Mouse (Mus musculus) midbrain, embryonic 16.5 days (tissue): ENCODE measurements around the gene Junb. TPM values are rescaled to one million over a fixed set of nuclear protein-coding genes. Genes with fewer than 3 reads are reported as not detected.

Source experiments
- ATAC-seq: fragments of 200-750 bp; cut with Nextera tagmentation; 2 replicates; pipeline ENCODE4 v1.8.0; 2017; ENCODE audit warnings: moderate TSS enrichment
- H3K27ac ChIP-seq: fragments of 300-500 bp; sonication (generic); 2 replicates; pipeline ENCODE4 v1.5.1; 2014; ENCODE audit warnings: mild to moderate bottlenecking, low read length, mixed read lengths
- H3K27me3 ChIP-seq: fragments of 300-500 bp; sonication (generic); 2 replicates; pipeline ENCODE4 v1.6.1; 2014; ENCODE audit warnings: low read depth, low read length, mixed read lengths; ENCODE audit not compliant: control insufficient read depth, insufficient read depth
- H3K36me3 ChIP-seq: fragments of 300-500 bp; sonication (generic); 2 replicates; pipeline ENCODE4 v1.6.1; 2014; ENCODE audit warnings: mild to moderate bottlenecking, low read length, moderate library complexity, mixed read lengths; ENCODE audit not compliant: control insufficient read depth, insufficient read depth
- H3K4me1 ChIP-seq: fragments of 300-500 bp; sonication (generic); 2 replicates; pipeline ENCODE4 v1.6.1; 2014; ENCODE audit warnings: mild to moderate bottlenecking, low read length, mixed read lengths; ENCODE audit not compliant: control insufficient read depth, insufficient read depth
- H3K4me2 ChIP-seq: fragments of 300-500 bp; sonication (generic); 2 replicates; pipeline ENCODE4 v1.6.1; 2014; ENCODE audit warnings: mild to moderate bottlenecking, low read length, mixed read lengths
- H3K4me3 ChIP-seq: fragments of 300-500 bp; sonication (generic); 2 replicates; pipeline ENCODE4 v1.5.1; 2014; ENCODE audit warnings: low read depth, mild to moderate bottlenecking, low read length, moderate library complexity, mixed read lengths
- H3K9ac ChIP-seq: fragments of 300-500 bp; sonication (generic); 2 replicates; pipeline ENCODE4 v1.6.1; 2014; ENCODE audit warnings: low read depth, low read length, mixed read lengths
- H3K9me3 ChIP-seq: fragments of 300-500 bp; sonication (generic); replicated peaks from 2 replicates; pipeline ENCODE4 v1.6.1; 2014; ENCODE audit warnings: mild to moderate bottlenecking, low read length, mixed read lengths; ENCODE audit not compliant: control insufficient read depth, poor library complexity, severe bottlenecking
- WGBS: fragments of 180-500 bp; shearing (Covaris S2); extraction: QIAGEN DNeasy Blood & Tissue Kit; methylation state at CpG from one replicate; pipeline ENCODE4 v1.1.7; 2014; 5-methylcytosine and 5-hydroxymethylcytosine counted together
- polyA plus RNA-seq: library from polyadenylated mRNA; unstranded; fragments of >200 nt; fragmentation: Nextera tagmentation; extraction: Ambion mirVana; gene quantifications from 2 replicates; pipeline ENCODE4 v1.2.1, GENCODE M21; 2015

Junb gene
- polyA plus RNA-seq, 1 experiment from 2014 or later, result 5.3 TPM

- no peak for ATAC-seq
- Histone ChIP-seq H3K9ac (peak overlapping the region; percentile 76), H3K27me3 (peaks cover 4% of the 10 kb centered on the region; the same call in 1 of the 2 replicates), H3K27ac (peak overlapping the region; percentile 81), H3K9me3 (no peaks in the 10 kb centered on the region), H3K36me3 (no peaks in the 10 kb centered on the region), H3K4me2 (peak overlapping the region; percentile 100), H3K4me3 (peak overlapping the region; percentile 56), H3K4me1 (peaks cover 34% of the 10 kb centered on the region)
- under 1% methylated on average over 23 of the region's 23 CpGs for WGBS
These were observed 6.6 kb upstream of the Junb start for GRCm38 (mm10) chr8:84985049-84985683.

DNA sequence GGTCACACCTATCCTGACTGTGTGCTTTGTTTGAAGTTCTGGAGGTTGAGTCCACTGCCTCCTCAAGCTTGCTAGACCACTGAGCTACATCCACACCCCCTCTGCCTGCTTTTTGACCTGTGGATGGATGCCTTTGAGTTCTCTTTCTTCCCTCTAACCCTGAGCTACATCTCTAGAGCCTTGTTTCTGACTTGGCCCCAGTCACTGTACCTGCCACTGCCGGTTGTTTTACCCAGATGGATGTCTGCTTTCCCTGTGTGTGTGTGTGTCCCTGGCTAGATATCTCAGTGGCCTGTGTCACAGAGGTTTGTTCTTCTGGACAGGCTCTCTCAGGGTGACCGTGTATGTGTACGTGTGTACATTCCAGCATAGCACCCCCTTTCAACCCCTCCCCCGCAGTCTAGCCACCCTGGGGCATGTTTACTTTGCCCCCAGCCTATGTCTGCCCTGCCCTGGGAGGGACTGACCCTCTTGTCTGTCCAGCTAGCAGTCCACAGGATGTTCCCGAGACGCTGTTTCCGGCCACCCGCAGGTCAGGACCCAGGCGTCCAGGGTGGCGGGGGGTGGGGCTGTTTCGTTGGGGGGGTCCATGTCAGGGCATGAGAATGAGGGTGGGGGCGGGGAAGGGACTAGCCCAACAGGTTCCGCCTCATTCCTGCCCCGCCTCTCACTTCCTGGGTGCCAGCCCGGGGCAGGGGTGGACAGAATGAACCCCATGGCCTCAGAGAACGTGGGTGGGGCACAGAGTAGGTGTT, 6.0 kb upstream of the Junb start:
- ATAC-seq, result no peak
- 15% methylated on average over 16 of the region's 16 CpGs for WGBS
- H3K4me3 ChIP-seq, result peak overlapping the region; percentile 56; the same call in 1 of the 2 replicates
- H3K27ac ChIP-seq, result peak overlapping the region; percentile 81
- no peaks in the 10 kb centered on the region for H3K9me3 ChIP-seq
- peaks cover 38% of the 10 kb centered on the region for H3K4me1 ChIP-seq
- peak overlapping the region; percentile 100 for H3K4me2 ChIP-seq
- H3K9ac ChIP-seq, result peak overlapping the region; percentile 76
- H3K36me3 ChIP-seq, result no peaks in the 10 kb centered on the region
- peaks cover 4% of the 10 kb centered on the region; the same call in 1 of the 2 replicates for H3K27me3 ChIP-seq

GRCm38 (mm10) chr8:84982499-84983011, 4.0 kb upstream of the Junb start:
- WGBS, result 70% methylated on average over 3 of the region's 3 CpGs

DNA sequence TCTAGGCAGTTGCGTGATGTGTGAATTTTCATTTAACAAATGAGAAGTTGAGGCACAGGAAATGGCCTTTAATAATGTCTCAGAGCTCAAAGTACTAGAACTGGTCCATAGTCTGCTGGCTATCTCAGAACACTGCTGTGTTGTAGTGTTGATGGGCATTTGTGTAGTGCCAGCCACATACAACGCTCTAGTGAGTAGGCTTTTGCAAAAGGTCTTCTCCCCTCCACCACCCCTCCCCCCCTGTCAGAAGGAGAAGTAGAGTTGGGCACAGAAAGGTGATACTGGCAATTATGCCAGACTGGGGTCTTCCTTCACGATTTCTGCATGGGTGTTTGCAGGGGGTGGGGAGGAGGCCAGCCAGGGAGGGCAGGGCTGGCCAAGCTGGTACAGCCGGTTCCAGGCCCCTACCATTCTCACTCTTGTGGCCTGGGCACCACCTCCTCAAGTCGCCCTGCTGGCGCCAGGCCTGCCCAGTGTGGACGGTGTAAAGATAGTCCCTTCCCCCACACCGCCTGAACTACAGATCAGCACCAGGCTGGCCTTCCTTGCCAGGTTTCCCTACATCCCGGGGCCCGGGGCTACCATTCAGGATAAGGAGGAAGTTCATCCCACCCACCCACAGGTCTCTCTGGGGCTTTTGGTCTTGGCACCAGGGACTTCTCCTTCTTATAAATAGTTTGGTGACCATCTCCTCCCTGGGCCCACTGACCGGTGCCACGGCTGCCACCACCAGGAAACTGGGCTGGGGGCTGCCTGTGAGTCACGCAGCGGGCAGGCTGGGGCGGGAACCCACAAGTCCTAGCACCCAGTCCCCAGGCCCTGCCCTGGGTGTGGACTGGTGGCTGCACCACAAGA, 3.4 kb upstream of the Junb start:
- WGBS, result 84% methylated on average over 13 of the region's 15 CpGs
- no peak overlapping the region for H3K4me2 ChIP-seq
- H3K9me3 ChIP-seq, result no peaks in the 10 kb centered on the region
- H3K4me3 ChIP-seq, result no peak overlapping the region
- 0 out of 2 replicates have a peak, but pooled peaks cover 3% of the 10 kb centered on the region for H3K27me3 ChIP-seq
- no peak overlapping the region for H3K27ac ChIP-seq
- H3K4me1 ChIP-seq, result peaks cover 56% of the 10 kb centered on the region
- no peaks in the 10 kb centered on the region for H3K36me3 ChIP-seq
- no peak for ATAC-seq
- no peak overlapping the region for H3K9ac ChIP-seq

More at GRCm38 (mm10) chr8:84982499-84983011, 4.0 kb upstream of the Junb start:
- Histone ChIP-seq H3K4me1 (peaks cover 50% of the 10 kb centered on the region), H3K4me3 (no peak overlapping the region), H3K27ac (no peak overlapping the region), H3K4me2 (no peak overlapping the region), H3K27me3 (peaks cover 5% of the 10 kb centered on the region; the same call in 1 of the 2 replicates), H3K9me3 (no peaks in the 10 kb centered on the region), H3K36me3 (no peaks in the 10 kb centered on the region), H3K9ac (no peak overlapping the region)
- ATAC-seq, result no peak

- Histone ChIP-seq H3K36me3 (no peaks in the 10 kb centered on the region), H3K4me2 (peak overlapping the region; percentile 100), H3K4me1 (peaks cover 62% of the 10 kb centered on the region), H3K27ac (no peak overlapping the region), H3K4me3 (no peak overlapping the region; the same call in 1 of the 2 replicates), H3K27me3 (0 out of 2 replicates have a peak, but pooled peaks cover 3% of the 10 kb centered on the region), H3K9me3 (no peaks in the 10 kb centered on the region), H3K9ac (no peak overlapping the region)
- ATAC-seq, result no peak
- 34% methylated on average over 11 of the region's 11 CpGs for WGBS
These were observed 2.3 kb upstream of the Junb start for GRCm38 (mm10) chr8:84980622-84981358.

DNA sequence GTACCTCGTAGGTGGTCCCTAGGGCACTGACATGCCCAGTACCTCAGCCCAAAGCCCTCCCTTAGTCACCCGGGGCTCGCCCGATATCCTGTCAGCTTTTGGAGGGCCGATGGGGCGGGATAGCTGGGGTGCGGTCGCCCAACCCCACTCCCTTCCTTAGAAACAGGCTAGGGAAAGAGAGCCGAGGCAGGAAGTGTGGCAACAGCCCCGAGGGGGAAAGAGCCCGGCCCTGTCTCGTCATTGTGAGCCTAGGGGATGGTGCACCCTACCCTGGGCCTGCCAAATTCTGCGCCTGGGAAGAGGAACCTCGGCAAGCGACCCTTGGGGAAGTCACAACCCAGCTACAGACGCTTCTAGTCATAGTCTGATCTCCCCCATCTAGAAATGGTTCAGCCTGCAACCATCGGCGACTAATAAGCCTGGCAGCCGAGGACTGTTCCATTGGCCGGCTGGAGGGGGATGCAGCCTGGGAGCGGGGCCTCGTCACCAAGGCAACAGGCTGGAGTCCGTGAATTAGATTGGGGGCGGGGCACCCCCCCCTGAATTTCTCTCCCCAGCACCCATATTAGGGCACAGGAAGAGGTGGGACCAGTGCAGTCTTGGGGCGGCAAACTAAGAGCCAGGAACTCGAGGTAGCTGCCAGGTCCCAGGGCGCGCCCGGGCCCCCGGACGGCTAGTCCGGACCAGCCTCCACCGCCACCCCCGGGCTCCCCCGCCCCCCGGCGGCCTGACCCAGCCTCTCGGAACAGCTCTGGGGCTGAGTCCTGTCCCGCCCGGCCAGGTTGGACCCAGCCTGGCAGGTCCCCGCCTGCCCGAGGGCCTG, 1.3 kb upstream of the Junb start:
- Histone ChIP-seq H3K4me3 (peak overlapping the region; percentile 36), H3K4me2 (peak overlapping the region; percentile 100), H3K36me3 (0 out of 2 replicates have a peak, but pooled peaks cover under 1% of the 10 kb centered on the region), H3K9ac (peak overlapping the region; percentile 62), H3K4me1 (peaks cover 61% of the 10 kb centered on the region), H3K27me3 (0 out of 2 replicates have a peak, but pooled peaks cover 3% of the 10 kb centered on the region), H3K27ac (0 out of 2 replicates have a peak overlapping the region, but pooled peaks have one; percentile 9), H3K9me3 (no peaks in the 10 kb centered on the region)
- peak; percentile 31 for ATAC-seq
- 1% methylated on average over 39 of the region's 42 CpGs for WGBS

GRCm38 (mm10) chr8:84977435-84978247, 877 bp downstream of the Junb start:
- Histone ChIP-seq H3K4me1 (peaks cover 58% of the 10 kb centered on the region), H3K36me3 (peaks cover 7% of the 10 kb centered on the region), H3K9me3 (no peaks in the 10 kb centered on the region), H3K27me3 (0 out of 2 replicates have a peak, but pooled peaks cover 3% of the 10 kb centered on the region), H3K4me3 (peak overlapping the region; percentile 59), H3K4me2 (peak overlapping the region; percentile 100), H3K27ac (no peak overlapping the region), H3K9ac (peak overlapping the region; percentile 69)
- under 1% methylated on average over 69 of the region's 70 CpGs for WGBS
- no peak for ATAC-seq
